Mouse (Mus musculus): ENCODE measurements at regions not wholly inside any gene's neighbourhood (a gene's known extent, or its start where the extent isn't known, plus 50 kb on each side); places are given as distances from the start of the nearest gene placed in this dataset.
"Not testable (repeated sequence)": the region's sequence is repeated elsewhere in the genome, so short reads cannot be mapped to it uniquely, and the experiment has no call there.

- not testable (repeated sequence) for H3K36me3 ChIP-seq (replicated peaks); H3K9me3 ChIP-seq; H3K4me2 ChIP-seq; H3K27ac ChIP-seq; H3K4me3 ChIP-seq (replicated peaks); ATAC-seq (ENCODE audit: low FRiP score); H3K27me3 ChIP-seq; H3K4me1 ChIP-seq; H3K9ac ChIP-seq
- WGBS, result 82% methylated on average over 2 of the region's 2 CpGs
These were observed 477.4 kb downstream of the Rpia start for GRCm38 (mm10) chr6:70314667-70315066.

- not testable (repeated sequence) for H3K9me3 ChIP-seq; H3K4me2 ChIP-seq; H3K4me3 ChIP-seq (replicated peaks); H3K9ac ChIP-seq; H3K4me1 ChIP-seq; H3K27me3 ChIP-seq; H3K27ac ChIP-seq; ATAC-seq (ENCODE audit: low FRiP score); H3K36me3 ChIP-seq (replicated peaks)
These were observed 490.9 kb downstream of the Rpia start for GRCm38 (mm10) chr6:70301100-70301499.

GRCm38 (mm10) chr6:70260227-70260626 is 531.8 kb downstream of the Rpia start:
- not testable (repeated sequence) for H3K9me3 ChIP-seq; H3K4me3 ChIP-seq (replicated peaks); H3K27ac ChIP-seq; ATAC-seq (ENCODE audit: low FRiP score); H3K9ac ChIP-seq; H3K27me3 ChIP-seq; H3K36me3 ChIP-seq (replicated peaks); H3K4me2 ChIP-seq; H3K4me1 ChIP-seq
- WGBS, result 87% methylated on average over 3 of the region's 3 CpGs

- H3K27me3 ChIP-seq; ATAC-seq (ENCODE audit: low FRiP score); H3K9ac ChIP-seq; H3K4me1 ChIP-seq; H3K9me3 ChIP-seq; H3K4me2 ChIP-seq; H3K36me3 ChIP-seq (replicated peaks); H3K27ac ChIP-seq; H3K4me3 ChIP-seq (replicated peaks): not testable (repeated sequence)
- no CpG with 5 or more reads among the region's 1 CpGs for WGBS
These were observed 551.9 kb downstream of the Rpia start for GRCm38 (mm10) chr6:70240167-70240566.

GRCm38 (mm10) chr6:70227166-70227565 is 564.9 kb downstream of the Rpia start:
- Histone ChIP-seq H3K9me3 (no peaks in the 10 kb centered on the region), H3K27ac (no peak overlapping the region), H3K27me3 (no peaks in the 10 kb centered on the region), H3K4me2 (no peak overlapping the region), H3K4me1 (no peaks in the 10 kb centered on the region), H3K9ac (no peak overlapping the region), H3K36me3 (replicated peaks) (no peaks in the 10 kb centered on the region), H3K4me3 (replicated peaks) (no peak overlapping the region)
- 78% methylated on average over 4 of the region's 4 CpGs for WGBS
- ATAC-seq (ENCODE audit: low FRiP score), result no peak

- H3K27ac ChIP-seq; H3K4me2 ChIP-seq; H3K4me3 ChIP-seq (replicated peaks); H3K9ac ChIP-seq; H3K36me3 ChIP-seq (replicated peaks); H3K4me1 ChIP-seq; ATAC-seq (ENCODE audit: low FRiP score); H3K27me3 ChIP-seq; H3K9me3 ChIP-seq: not testable (repeated sequence)
- WGBS, result 89% methylated on average over 2 of the region's 2 CpGs
These were observed 575.4 kb downstream of the Rpia start for GRCm38 (mm10) chr6:70216632-70217031.

- not testable (repeated sequence) for H3K27me3 ChIP-seq; H3K4me2 ChIP-seq; H3K4me1 ChIP-seq; H3K9me3 ChIP-seq; H3K27ac ChIP-seq; H3K9ac ChIP-seq; ATAC-seq (ENCODE audit: low FRiP score); H3K4me3 ChIP-seq (replicated peaks); H3K36me3 ChIP-seq (replicated peaks)
- 89% methylated on average over 3 of the region's 3 CpGs for WGBS
These were observed 576.3 kb downstream of the Rpia start for GRCm38 (mm10) chr6:70215781-70216180.

Measured in forebrain, embryonic 12.5 days (tissue).